Mouse (Mus musculus) forebrain, postnatal 0 days (tissue): Measurements from ENCODE around the gene Cmc1. TPM values are rescaled to one million over a fixed set of nuclear protein-coding genes. Genes with fewer than 3 reads are reported as not detected.
"Not testable (repeated sequence)": the region's sequence is repeated elsewhere in the genome, so short reads cannot be mapped to it uniquely, and the experiment has no call there.

Experiments
- ATAC-seq: fragments of 200-750 bp; cut with Nextera tagmentation; 2 replicates; pipeline ENCODE4 v1.8.0; 2017; ENCODE audit warnings: mild to moderate bottlenecking, moderate library complexity
- DNase-seq: peaks from one replicate; pipeline ENCODE4 v3.0.0-alpha.2; 2015
- H3K27ac ChIP-seq: fragments of 300-500 bp; sonication (generic); 2 replicates; pipeline ENCODE4 v1.5.1; 2014; ENCODE audit warnings: low read depth, mild to moderate bottlenecking, antibody characterized with exemption, low read length, moderate library complexity, mixed read lengths
- H3K27me3 ChIP-seq: fragments of 300-500 bp; sonication (generic); 2 replicates; pipeline ENCODE4 v1.6.1; 2014; ENCODE audit warnings: mild to moderate bottlenecking, low read length, mixed read lengths; ENCODE audit not compliant: insufficient read depth
- H3K36me3 ChIP-seq: fragments of 300-500 bp; sonication (generic); 2 replicates; pipeline ENCODE4 v1.6.1; 2014; ENCODE audit warnings: mild to moderate bottlenecking, moderate library complexity; ENCODE audit not compliant: insufficient read depth
- H3K4me1 ChIP-seq: fragments of 300-500 bp; sonication (generic); 2 replicates; pipeline ENCODE4 v1.6.1; 2014; ENCODE audit warnings: antibody characterized with exemption; ENCODE audit not compliant: insufficient read depth
- H3K4me2 ChIP-seq: fragments of 300-500 bp; sonication (generic); 2 replicates; pipeline ENCODE4 v1.6.1; 2014; ENCODE audit warnings: low read depth, mild to moderate bottlenecking, moderate library complexity
- H3K4me3 ChIP-seq: fragments of 300-500 bp; sonication (generic); 2 replicates; pipeline ENCODE4 v1.5.1; 2014; ENCODE audit warnings: low read depth, low read length, mixed read lengths
- H3K9ac ChIP-seq: fragments of 300-500 bp; sonication (generic); 2 replicates; pipeline ENCODE4 v1.6.1; 2014; ENCODE audit warnings: mild to moderate bottlenecking
- H3K9me3 ChIP-seq: fragments of 300-500 bp; sonication (generic); 2 replicates; pipeline ENCODE4 v1.6.1; 2016; ENCODE audit warnings: low read length
- CTCF ChIP-seq: sonication (generic); IDR thresholded peaks from 2 replicates; pipeline ENCODE4 v1.5.1; 2016; ENCODE audit warnings: antibody characterized with exemption, control low read depth, low read depth
- WGBS: fragments of 180-500 bp; shearing (Covaris S2); extraction: QIAGEN DNeasy Blood & Tissue Kit; methylation state at CpG from one replicate; pipeline ENCODE4 v1.1.7; 2014; 5-methylcytosine and 5-hydroxymethylcytosine counted together
- polyA plus RNA-seq: library from polyadenylated mRNA; unstranded; fragments of >200 nt; fragmentation: Nextera tagmentation; extraction: Ambion mirVana; gene quantifications from 2 replicates; pipeline ENCODE4 v1.2.1, GENCODE M21; 2015
- total RNA-seq: library from RNA; depleted of rRNA; stranded (reverse); fragments of >200 nt; gene quantifications from 2 replicates; pipeline ENCODE4 v1.2.3, GENCODE M21; 2014

The Cmc1 gene
- total and polyA plus RNA-seq, 2 experiments from 2014 or later = 8.5 to 46.0 TPM

DNA sequence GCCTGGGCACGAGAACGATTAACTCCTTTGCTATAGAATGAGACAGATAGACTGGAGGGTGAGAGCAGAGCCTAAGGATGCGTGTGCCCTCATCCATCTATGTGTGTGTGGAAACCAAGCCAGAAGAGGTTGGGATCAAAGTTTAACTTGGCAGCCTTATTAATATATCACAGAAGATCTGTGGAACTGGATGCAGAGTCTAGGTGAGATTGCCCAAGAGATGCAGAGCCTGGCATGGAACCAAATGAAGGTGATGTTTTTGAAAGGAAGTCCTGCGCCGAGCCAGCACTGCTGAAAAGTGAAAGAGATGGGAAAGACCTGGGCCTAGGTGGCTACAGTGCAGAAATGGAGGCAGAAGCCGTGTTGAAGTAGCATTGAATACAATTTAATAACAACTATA is 11.6 kb upstream of the Cmc1 start:
- ATAC-seq (no peak), DNase-seq (no peak)
- Histone ChIP-seq H3K9me3 (no peaks in the 10 kb centered on the region), H3K4me2 (no peak overlapping the region), H3K9ac (no peak overlapping the region), H3K27me3 (no peaks in the 10 kb centered on the region), H3K27ac (no peak overlapping the region), H3K36me3 (no peaks in the 10 kb centered on the region), H3K4me3 (no peak overlapping the region), H3K4me1 (no peaks in the 10 kb centered on the region)
- no peak for TF ChIP-seq CTCF
- WGBS = 88% methylated on average over 6 of the region's 6 CpGs

DNA sequence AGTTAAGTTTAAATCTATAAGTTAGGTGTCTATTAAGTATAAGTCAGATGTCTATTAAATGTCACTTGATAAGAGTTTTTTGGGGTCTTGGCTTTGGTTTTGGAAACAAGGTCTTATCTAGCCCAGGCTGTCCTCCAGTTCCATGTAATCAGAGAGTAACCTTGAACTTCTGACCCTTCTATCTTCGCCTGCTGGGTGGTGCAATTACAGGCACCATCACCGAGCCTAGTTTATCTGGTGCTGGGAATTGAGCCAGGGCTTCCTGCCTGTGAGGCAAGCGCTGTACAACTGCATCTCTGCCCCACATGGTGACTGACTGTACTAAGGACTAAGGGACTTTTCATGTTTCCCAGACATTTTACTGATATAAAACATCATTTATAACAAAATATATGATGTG is 10.0 kb upstream of the Cmc1 start:
- no peaks in the 10 kb centered on the region for H3K36me3 ChIP-seq
- no peak overlapping the region for H3K9ac ChIP-seq
- WGBS = 65% methylated on average over 3 of the region's 3 CpGs
- H3K4me1 ChIP-seq = no peaks in the 10 kb centered on the region
- H3K27me3 ChIP-seq = no peaks in the 10 kb centered on the region
- DNase-seq = no peak
- no peak overlapping the region for H3K4me2 ChIP-seq
- ATAC-seq = no peak
- H3K4me3 ChIP-seq = no peak overlapping the region
- no peak overlapping the region for H3K27ac ChIP-seq
- no peaks in the 10 kb centered on the region for H3K9me3 ChIP-seq
- TF ChIP-seq CTCF = no peak

DNA sequence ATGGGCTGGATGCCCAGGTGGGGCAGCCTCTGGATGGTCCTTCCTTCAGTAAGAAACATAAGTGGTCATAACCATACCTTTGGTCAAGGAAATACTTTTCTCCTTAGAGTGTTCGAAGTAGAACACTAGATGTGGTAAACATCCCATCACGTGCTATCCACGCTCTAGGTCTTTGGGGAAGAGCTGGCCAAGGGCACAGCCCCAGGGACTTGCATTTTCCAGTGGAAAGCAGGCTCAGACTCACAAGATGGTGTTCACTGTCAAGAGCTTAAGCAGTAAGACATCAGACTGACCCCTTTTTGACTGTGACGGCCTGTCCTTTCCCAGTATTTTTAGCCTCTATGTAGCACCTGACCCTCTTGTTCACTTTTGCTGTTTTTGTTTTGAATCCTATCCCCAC is 8.2 kb upstream of the Cmc1 start:
- WGBS = 96% methylated on average over 4 of the region's 4 CpGs
- Histone ChIP-seq H3K9me3 (no peaks in the 10 kb centered on the region), H3K36me3 (no peaks in the 10 kb centered on the region), H3K27me3 (no peaks in the 10 kb centered on the region), H3K4me2 (no peak overlapping the region), H3K9ac (no peak overlapping the region), H3K4me1 (no peaks in the 10 kb centered on the region), H3K4me3 (no peak overlapping the region), H3K27ac (no peak overlapping the region)
- ATAC-seq (no peak), DNase-seq (no peak)
- TF ChIP-seq CTCF = no peak

DNA sequence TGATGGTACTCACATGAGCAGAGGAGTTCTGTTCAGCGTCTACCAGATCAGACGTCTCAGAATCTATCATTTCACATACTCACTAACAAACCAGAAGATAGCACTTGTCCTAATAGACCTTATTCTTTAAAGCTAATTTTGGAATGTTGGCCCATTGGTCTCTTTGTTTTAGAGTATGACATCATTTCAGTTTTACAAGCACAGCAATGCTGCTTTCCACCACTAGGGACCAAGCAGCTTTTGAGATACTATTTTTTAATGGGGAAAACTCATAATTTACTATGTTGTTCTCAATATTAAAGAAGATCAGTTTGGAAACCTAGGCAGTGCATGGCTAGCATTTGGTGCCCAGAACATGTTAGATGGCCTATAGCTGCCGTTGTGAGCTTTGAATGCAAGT is 7.3 kb upstream of the Cmc1 start:
- H3K27me3 ChIP-seq = no peaks in the 10 kb centered on the region
- ATAC-seq = no peak
- no peak overlapping the region for H3K9ac ChIP-seq
- peak; percentile 53 for TF ChIP-seq CTCF
- H3K36me3 ChIP-seq = no peaks in the 10 kb centered on the region
- no peak overlapping the region for H3K4me2 ChIP-seq
- H3K4me1 ChIP-seq = no peaks in the 10 kb centered on the region
- H3K27ac ChIP-seq = no peak overlapping the region
- H3K4me3 ChIP-seq = no peak overlapping the region
- 88% methylated on average over 3 of the region's 3 CpGs for WGBS
- DNase-seq = peak; percentile 17
- H3K9me3 ChIP-seq = no peaks in the 10 kb centered on the region

DNA sequence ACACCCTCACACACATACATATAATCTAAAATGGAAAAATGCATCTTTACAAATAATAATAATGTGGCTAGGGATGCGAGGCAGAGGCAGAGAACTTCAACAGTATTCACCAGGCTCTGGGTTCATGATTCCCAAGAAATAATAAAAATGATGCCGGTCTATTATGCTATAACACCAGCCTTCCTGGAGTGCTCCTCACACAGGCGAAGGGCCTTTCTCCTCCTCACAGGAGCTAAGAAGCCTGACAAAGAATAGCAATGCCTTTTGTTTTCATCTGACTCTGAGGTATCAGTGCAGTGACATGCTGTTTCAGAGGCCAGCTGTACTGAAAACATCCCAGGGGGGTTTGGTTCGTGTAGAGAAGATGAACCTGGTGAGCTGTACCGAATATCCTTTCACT is 4.7 kb upstream of the Cmc1 start:
- Histone ChIP-seq H3K27me3 (no peaks in the 10 kb centered on the region), H3K27ac (no peak overlapping the region), H3K4me2 (no peak overlapping the region), H3K9ac (no peak overlapping the region), H3K4me3 (no peak overlapping the region), H3K4me1 (no peaks in the 10 kb centered on the region), H3K36me3 (no peaks in the 10 kb centered on the region), H3K9me3 (no peaks in the 10 kb centered on the region)
- no peak for ATAC-seq
- no peak for DNase-seq
- no peak for TF ChIP-seq CTCF
- WGBS = 83% methylated on average over 5 of the region's 5 CpGs

DNA sequence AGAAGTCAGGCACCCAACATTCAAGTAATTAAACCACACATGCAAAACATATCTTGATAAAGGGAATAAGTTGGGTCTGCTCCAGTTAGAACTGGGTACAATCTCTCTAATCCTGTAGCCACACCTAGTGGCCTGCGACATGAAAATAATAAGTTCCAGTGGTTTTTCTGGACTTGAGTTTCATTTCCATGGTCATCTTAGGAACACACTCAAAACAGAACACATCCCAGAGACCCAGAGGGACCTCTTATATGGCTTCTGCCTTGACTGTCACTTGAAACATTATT is 1.2 kb upstream of the Cmc1 start:
- Histone ChIP-seq H3K36me3 (no peaks in the 10 kb centered on the region), H3K4me3 (no peak overlapping the region), H3K4me2 (no peak overlapping the region), H3K27me3 (no peaks in the 10 kb centered on the region), H3K9me3 (no peaks in the 10 kb centered on the region), H3K4me1 (no peaks in the 10 kb centered on the region), H3K27ac (no peak overlapping the region), H3K9ac (no peak overlapping the region)
- TF ChIP-seq CTCF = no peak
- WGBS = 100% methylated on average over 1 of the region's 1 CpGs
- DNase-seq = no peak
- no peak for ATAC-seq

DNA sequence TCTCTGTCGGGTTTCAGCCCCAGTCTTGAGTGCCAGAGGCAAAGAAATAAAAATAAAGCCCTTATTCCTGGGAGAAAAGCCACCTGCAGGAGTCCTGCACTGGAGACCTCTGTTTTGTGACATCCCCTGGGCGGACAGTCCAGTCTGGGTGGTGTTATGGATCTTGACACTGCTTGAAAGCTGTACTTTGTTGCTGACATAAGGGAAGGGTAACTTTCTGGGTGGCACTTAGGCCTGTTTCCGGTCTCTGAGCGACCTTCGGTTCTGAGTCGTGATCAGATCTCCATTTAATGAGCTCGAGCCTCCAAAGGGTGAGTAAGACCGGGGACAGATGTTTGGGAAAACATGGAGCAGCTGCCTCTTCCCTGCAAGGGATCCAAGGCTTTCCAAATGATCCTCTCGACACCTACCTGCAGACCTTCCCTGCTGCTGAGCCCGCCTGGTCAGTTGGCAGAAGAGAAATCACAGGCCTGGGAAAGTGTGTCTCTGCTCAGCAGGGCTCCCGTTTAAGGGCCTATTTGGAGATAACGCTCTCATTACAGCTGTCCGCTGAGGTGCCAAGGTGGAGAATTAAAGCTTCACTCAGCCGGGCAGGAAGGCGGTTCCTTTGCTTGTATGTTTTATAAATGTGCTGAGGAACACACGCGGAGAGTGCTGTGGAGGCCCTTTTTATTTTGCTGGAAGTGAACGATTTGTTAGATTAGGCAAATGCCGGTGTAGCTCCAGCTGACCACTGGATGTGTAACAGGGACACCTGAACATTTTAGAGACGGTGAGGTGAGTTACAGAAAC is 648 bp upstream of the Cmc1 start:
- Histone ChIP-seq H3K36me3 (no peaks in the 10 kb centered on the region), H3K9me3 (no peaks in the 10 kb centered on the region), H3K4me3 (peak overlapping the region; percentile 75), H3K4me1 (no peaks in the 10 kb centered on the region), H3K4me2 (peak overlapping the region; percentile 64), H3K27ac (no peak overlapping the region), H3K9ac (0 out of 2 replicates have a peak overlapping the region, but pooled peaks have one; percentile 76), H3K27me3 (no peaks in the 10 kb centered on the region)
- DNase-seq (no peak), ATAC-seq (no peak; the same call in 1 of the 2 replicates)
- 70% methylated on average over 20 of the region's 20 CpGs for WGBS
- no peak for TF ChIP-seq CTCF

DNA sequence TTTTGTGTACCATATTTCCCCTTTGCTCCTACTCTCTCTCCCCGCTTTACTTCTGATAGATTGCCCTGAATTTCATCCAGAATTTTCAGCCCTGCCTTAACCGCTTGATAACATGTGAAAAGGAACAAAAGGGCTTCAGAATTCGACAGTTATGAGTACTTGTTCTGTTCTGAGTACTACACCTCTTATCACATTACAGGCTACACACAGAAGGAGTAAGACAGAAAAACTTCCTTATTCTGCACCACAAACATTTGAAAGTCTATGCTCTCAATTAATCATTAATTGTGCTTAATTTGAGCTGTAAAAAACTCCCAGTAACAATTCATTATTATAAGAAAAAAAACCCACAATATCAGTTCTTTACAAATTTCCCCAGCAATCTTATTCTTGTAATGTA is 9.6 kb downstream of the Cmc1 start:
- not testable (repeated sequence) for DNase-seq, H3K4me1 ChIP-seq, H3K9me3 ChIP-seq, H3K36me3 ChIP-seq, ATAC-seq, H3K4me3 ChIP-seq, H3K27ac ChIP-seq, H3K27me3 ChIP-seq, H3K9ac ChIP-seq, H3K4me2 ChIP-seq
- WGBS = 81% methylated on average over 2 of the region's 3 CpGs
